Mouse (Mus musculus): ENCODE measurements around the gene Ebp.

Gene Ebp

DNA sequence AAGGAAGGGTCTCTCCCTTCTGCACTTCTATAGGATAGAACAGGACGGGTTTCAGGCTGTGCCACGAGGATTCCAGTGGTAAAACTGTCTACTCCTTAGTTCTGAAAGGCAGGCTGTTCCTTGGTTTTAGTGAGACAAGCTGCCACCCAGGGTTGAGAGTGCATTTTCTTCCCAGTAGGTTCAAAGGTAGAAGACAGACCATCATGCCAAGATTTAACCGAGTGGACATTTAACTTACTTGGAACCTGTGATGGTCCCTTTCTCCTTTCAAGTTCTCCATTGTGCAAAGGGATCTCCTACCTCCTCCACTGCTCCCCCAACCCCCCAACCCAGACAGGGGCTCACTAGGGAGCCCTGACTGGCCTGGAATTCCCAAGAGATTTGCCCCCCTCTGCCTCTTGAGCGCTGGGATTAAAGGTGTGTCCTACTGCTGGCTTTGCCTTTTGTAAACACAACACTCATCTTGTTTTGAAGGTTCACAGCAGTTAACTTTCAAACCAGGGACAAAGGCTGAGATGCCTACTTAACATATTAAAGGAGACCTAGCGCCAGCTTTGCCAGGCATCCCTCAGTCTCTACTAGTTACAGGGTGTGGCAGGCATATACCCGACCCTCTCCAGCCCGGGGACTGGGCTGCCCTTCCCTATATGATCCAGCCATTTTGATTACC lies 10.3 kb downstream of the Ebp start:
- peak; percentile 10 to 47 for DNase-seq

GRCm38 (mm10) chrX:8179646-8180045 lies 13.7 kb downstream of the Ebp start:
- DNase-seq: no peak

GRCm38 (mm10) chrX:8178871-8179270 lies 14.4 kb downstream of the Ebp start:
- no peak for DNase-seq

- DNase-seq: peak; percentile 91 to 94
Measured at GRCm38 (mm10) chrX:8175504-8176385, 17.6 kb downstream of the Ebp start, which contains the start of gene Tbc1d25. Gene Tbc1d25, minus strand, starts transcription at chrX:8176181.

- DNase-seq: no peak
Measured at GRCm38 (mm10) chrX:8175169-8175503, 18.2 kb downstream of the Ebp start.

- DNase-seq: no peak
Measured at GRCm38 (mm10) chrX:8167716-8168647, 25.3 kb downstream of the Ebp start.

- DNase-seq: no peak
Measured at GRCm38 (mm10) chrX:8164471-8164870, 28.8 kb downstream of the Ebp start.

DNA sequence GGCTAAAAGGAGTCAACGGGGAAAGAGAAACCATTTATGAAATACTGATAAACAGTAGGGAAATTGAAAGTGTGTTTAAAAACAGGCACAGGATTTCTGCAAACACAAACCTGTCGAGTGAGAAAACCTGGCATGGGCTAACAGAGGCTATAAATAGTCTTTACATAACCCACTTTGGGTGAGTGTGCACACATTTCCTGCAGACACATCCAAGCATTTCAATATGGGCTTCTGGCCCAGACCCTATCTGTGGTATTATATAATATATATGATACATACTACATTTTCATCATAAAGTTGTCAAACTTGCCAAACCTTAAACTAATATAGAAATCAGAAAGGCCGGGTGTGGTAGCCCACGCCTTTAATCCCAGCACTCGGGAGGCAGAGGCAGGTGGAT lies 30.2 kb downstream of the Ebp start:
- no peak for DNase-seq

- DNase-seq: peak; percentile 89 to 94
Measured at GRCm38 (mm10) chrX:8145153-8145991, 47.9 kb downstream of the Ebp start, which contains the start of gene Rbm3. Gene Rbm3, minus strand, starts transcription at chrX:8145880.

DNA sequence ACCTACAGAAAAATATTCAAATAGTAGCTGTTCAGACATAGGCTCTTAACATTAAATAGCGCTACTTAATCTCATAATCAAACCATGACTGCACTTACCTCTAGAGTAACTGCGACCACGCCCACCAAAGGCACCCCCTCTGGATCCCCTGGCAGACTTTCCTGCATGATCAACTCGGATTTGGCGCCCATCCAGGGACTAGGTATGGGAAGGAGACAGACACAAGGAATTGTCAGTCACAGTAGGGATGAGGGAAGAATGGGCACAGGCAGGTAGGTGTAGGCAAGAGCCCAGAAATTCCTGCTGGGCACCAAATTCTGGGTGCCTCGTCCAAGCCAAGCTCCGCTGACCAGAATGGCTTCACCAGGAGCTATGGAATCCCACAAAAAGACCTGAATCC lies 49.6 kb downstream of the Ebp start:
- peak; percentile 28 to 38 for DNase-seq

GRCm38 (mm10) chrX:8142948-8143347 lies 50.4 kb downstream of the Ebp start:
- DNase-seq: no peak

DNA sequence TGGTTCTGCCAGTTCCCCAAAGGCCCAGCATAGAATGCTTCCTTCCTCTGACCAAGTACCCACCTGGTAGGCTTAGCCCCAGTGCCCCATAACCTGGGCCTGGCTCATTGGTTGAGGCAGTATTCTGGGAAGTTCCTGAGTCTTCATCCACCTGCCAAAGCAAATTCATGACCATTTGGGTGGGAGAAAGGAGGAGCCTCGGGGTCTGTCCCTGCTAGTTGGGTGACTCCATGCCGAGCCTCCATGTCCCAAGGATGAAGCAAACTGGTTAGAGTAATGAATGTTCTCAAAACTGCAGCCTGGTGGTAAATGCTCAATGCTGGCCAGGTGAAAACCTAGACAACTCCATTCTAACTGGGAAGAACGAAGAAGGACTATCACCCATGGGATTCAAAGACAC lies 52.3 kb downstream of the Ebp start:
- DNase-seq: no peak

DNA sequence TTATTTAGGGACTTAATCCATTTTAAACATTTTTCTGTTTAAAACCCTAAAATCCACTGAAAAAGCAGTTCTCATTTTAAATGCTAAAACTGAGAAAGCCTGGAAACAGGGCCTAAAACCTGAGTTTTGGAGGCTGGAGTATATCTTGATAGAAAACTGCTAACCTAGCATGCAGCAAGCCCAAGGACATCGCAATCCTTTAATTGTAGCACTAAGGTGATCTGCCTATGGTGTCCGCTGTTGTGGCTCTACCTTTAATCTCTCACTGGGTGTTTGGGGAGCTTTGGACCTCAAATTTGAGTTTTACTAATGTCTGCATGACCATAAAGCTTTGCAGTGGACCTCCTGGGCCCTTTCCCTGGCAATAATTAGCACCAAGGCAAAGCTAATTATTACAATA lies 52.9 kb downstream of the Ebp start:
- DNase-seq: no peak

GRCm38 (mm10) chrX:8139480-8139879 lies 53.8 kb downstream of the Ebp start:
- no peak for DNase-seq

DNA sequence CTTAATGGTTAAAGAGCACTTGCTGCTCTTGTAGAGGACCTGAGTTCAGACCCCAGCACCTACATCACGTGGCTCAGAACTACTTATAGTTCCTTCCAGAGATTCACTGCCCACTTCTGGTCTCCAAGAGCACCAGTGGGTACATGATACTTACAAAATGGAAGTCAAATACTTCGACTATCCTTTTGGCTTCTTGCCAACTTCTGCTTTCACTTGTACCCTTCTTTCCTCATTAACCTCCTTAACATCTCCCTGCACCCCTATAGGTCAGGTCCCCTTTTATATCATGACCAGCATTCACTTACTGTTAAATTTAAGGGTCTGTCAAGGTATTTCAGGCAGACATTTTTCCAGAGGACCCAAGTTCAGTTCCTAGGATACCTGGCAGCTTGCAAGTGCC lies 57.4 kb downstream of the Ebp start:
- no peak for DNase-seq
